Mouse (Mus musculus) testis, adult 2 months (tissue): ENCODE results near the gene Med31.

Experiments used
- CTCF ChIP-seq: fragments of 200-500 bp; IDR thresholded peaks from 2 replicates; pipeline ENCODE4 v1.5.1; 2012; ENCODE audit warnings: low read depth, mild to moderate bottlenecking, inconsistent platforms, low read length, moderate library complexity; ENCODE audit not compliant: control insufficient read depth, insufficient read depth, insufficient replicate concordance
- POLR2A ChIP-seq: fragments of 200-500 bp; IDR thresholded peaks from 2 replicates; pipeline ENCODE4 v1.6.1; 2012; ENCODE audit warnings: low read depth, mild to moderate bottlenecking, inconsistent platforms, low read length, moderate library complexity; ENCODE audit not compliant: control insufficient read depth

- TF ChIP-seq CTCF: no peak
- TF ChIP-seq POLR2A: peak; percentile 87
Observed at GRCm38 (mm10) chr11:72214591-72215409, 592 bp downstream of the Med31 start.
